Mouse (Mus musculus): ENCODE data around the gene Lman1l. TPM values are rescaled to one million over a fixed set of nuclear protein-coding genes. Genes with fewer than 3 reads are reported as not detected.

The Lman1l gene
- polyA plus RNA-seq, 2 experiments, result not detected

DNA sequence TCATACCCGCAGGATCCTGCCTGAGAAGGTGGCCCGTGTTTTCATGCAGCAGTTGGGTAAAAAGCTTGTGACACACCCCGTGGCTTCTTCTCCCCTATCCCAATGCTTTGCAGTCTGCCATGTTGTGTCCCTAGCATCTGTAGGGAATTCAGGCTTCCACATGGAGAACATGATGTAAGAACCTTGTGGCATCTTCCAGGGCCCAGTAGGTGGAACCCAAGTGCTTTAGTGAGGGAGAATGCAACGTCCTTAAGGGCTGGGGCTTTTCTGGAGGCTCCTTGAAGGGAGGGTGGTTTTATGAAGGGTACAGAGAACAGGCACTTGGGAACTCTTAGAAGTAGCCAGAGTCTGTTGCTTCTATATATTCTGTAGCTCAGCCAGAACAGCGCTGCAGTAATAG lies 29.8 kb downstream of the Lman1l start:
- Histone ChIP-seq H3K36me3 (replicated peaks; ENCODE audit: control insufficient read depth, insufficient read depth, low read depth) (no peaks in the 10 kb centered on the region), H3K27ac (no peak overlapping the region), H3K4me1 (replicated peaks; ENCODE audit: control insufficient read depth in 2 of 2, insufficient read depth in 2 of 2, low read length in 1 of 2) (peaks cover 4 to 6% of the 10 kb centered on the region in 2 experiments), H3K4me2 (ENCODE audit: low read depth) (no peak overlapping the region), H3K27me3 (ENCODE audit: control insufficient read depth, insufficient read depth, low read length) (no peaks in the 10 kb centered on the region), H3K9ac (replicated peaks) (no peak overlapping the region), H3K9me3 (ENCODE audit: control insufficient read depth, low read length) (no peaks in the 10 kb centered on the region), H3K4me3 (ENCODE audit: insufficient read depth in 1 of 2, low read depth in 2 of 2, low read length in 2 of 2) (no peak overlapping the region)
- ATAC-seq (ENCODE audit: insufficient read depth), result no peak
- TF ChIP-seq CTCF (IDR thresholded peaks at IDR 0.05; ENCODE audit: low read depth) (peak; percentile 32; the same call in 1 of the 2 replicates), EP300 (IDR thresholded peaks at IDR 0.05; ENCODE audit: low read depth) (no peak)
- 38% methylated on average over 5 of the region's 5 CpGs for WGBS (ENCODE audit: insufficient replicate concordance)
- no peak for DNase-seq (ENCODE audit: low read depth in 3 of 3, low spot score in 3 of 3)

DNA sequence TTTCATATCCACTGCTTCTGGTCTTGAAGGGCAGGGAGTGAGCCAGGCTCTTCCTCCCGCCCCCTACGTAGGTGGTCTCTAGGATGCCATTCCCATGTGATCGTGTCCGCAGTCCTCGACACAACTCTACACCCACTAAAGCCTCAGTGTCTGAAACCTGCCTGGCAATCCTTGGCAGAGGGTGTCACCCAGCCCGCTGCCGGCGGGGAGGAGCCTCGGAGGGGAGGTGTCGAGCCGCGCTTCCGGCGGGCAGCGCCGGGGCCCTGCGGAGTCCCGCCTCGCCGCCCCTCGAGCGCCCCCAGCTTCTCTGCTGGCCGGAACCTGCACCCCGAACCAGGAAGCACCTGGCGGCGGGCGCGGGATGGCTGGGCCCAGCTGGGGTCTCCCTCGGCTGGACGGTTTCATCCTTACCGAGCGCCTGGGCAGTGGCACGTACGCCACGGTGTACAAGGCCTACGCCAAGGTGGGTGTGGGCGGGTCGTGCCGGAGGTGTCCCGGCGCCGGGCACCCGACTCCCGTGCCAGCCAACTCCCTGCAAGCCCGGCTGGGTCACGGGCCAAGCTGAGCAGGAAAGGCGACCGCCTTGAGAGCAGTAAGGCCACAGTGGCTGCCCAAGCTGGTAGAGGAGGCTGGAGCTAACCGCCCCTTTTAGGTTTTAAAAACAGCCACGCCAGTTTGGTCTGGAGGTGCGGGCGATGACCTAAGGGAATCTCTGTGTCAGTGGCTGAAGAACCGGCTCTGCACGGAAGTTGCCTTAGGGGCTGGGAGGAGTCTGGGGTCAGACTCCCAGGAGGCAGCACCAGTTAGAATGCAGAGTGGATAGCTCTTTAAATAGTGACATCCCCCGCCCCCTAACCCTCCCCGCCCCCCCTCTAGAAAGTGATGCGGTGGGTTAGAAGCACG lies 31.1 kb downstream of the Lman1l start, which contains the start of gene Ulk3:
Gene Ulk3, plus strand, starts transcription at position 229 of the 903 bp plus-strand sequence.
- no peaks in the 10 kb centered on the region for H3K36me3 ChIP-seq (replicated peaks; ENCODE audit: control insufficient read depth, insufficient read depth, low read depth)

GRCm38 (mm10) chr9:57584991-57585390 lies 35.6 kb downstream of the Lman1l start:
- WGBS (ENCODE audit: insufficient replicate concordance), result 60% methylated on average over 3 of the region's 3 CpGs
- ATAC-seq (ENCODE audit: insufficient read depth), result no peak
- no peak for TF ChIP-seq CTCF (IDR thresholded peaks at IDR 0.05; ENCODE audit: low read depth)
- no peak for TF ChIP-seq EP300 (IDR thresholded peaks at IDR 0.05; ENCODE audit: low read depth)
- Histone ChIP-seq H3K4me1 (replicated peaks; ENCODE audit: control insufficient read depth in 2 of 2, insufficient read depth in 2 of 2, low read length in 1 of 2) (peaks cover 4 to 6% of the 10 kb centered on the region in 2 experiments), H3K36me3 (replicated peaks; ENCODE audit: control insufficient read depth, insufficient read depth, low read depth) (peaks cover 5% of the 10 kb centered on the region), H3K4me2 (ENCODE audit: low read depth) (no peak overlapping the region), H3K9me3 (ENCODE audit: control insufficient read depth, low read length) (no peaks in the 10 kb centered on the region), H3K27me3 (ENCODE audit: control insufficient read depth, insufficient read depth, low read length) (no peaks in the 10 kb centered on the region), H3K4me3 (ENCODE audit: insufficient read depth in 1 of 2, low read depth in 2 of 2, low read length in 2 of 2) (no peak overlapping the region), H3K27ac (no peak overlapping the region), H3K9ac (replicated peaks) (no peak overlapping the region)
- DNase-seq (ENCODE audit: low read depth in 3 of 3, low spot score in 3 of 3), result no peak

More for the DNA sequence above, 31.1 kb downstream of the Lman1l start, which contains the start of gene Ulk3:
- Histone ChIP-seq H3K27ac (no peak within 1 kb of the TSS; the same call in 1 of the 2 replicates), H3K4me1 (replicated peaks; ENCODE audit: control insufficient read depth in 2 of 2, insufficient read depth in 2 of 2, low read length in 1 of 2) (peaks cover 4 to 6% of the 10 kb centered on the region in 2 experiments), H3K4me3 (ENCODE audit: insufficient read depth in 1 of 2, low read depth in 2 of 2, low read length in 2 of 2) (peak within 1 kb of the TSS; percentile 74 to 81), H3K27me3 (ENCODE audit: control insufficient read depth, insufficient read depth, low read length) (no peaks in the 10 kb centered on the region), H3K9ac (replicated peaks) (peak within 1 kb of the TSS; percentile 76), H3K9me3 (ENCODE audit: control insufficient read depth, low read length) (no peaks in the 10 kb centered on the region), H3K4me2 (ENCODE audit: low read depth) (peak within 1 kb of the TSS; percentile 91)
- ATAC-seq (ENCODE audit: insufficient read depth) (peak; percentile 81), DNase-seq (ENCODE audit: low read depth in 3 of 3, low spot score in 3 of 3) (peak; percentile 38 to 58 (median 53))
- TF ChIP-seq CTCF (IDR thresholded peaks at IDR 0.05; ENCODE audit: low read depth), result peak; percentile 34
- no peak for TF ChIP-seq EP300 (IDR thresholded peaks at IDR 0.05; ENCODE audit: low read depth)
- WGBS (ENCODE audit: insufficient replicate concordance), result under 1% methylated on average over 58 of the region's 58 CpGs

GRCm38 (mm10) chr9:57577144-57577849 lies 43.3 kb downstream of the Lman1l start:
- TF ChIP-seq CTCF (IDR thresholded peaks at IDR 0.05; ENCODE audit: low read depth) (no peak), EP300 (IDR thresholded peaks at IDR 0.05; ENCODE audit: low read depth) (peak; percentile 57)
- Histone ChIP-seq H3K4me3 (ENCODE audit: insufficient read depth in 1 of 2, low read depth in 2 of 2, low read length in 2 of 2) (no peak overlapping the region), H3K4me2 (ENCODE audit: low read depth) (peak overlapping the region; percentile 35), H3K27me3 (ENCODE audit: control insufficient read depth, insufficient read depth, low read length) (no peaks in the 10 kb centered on the region), H3K9ac (replicated peaks) (peak overlapping the region; percentile 36), H3K4me1 (replicated peaks; ENCODE audit: control insufficient read depth in 2 of 2, insufficient read depth in 2 of 2, low read length in 1 of 2) (peaks cover 10 to 15% of the 10 kb centered on the region in 2 experiments), H3K27ac (peak overlapping the region; percentile 45), H3K36me3 (replicated peaks; ENCODE audit: control insufficient read depth, insufficient read depth, low read depth) (peaks cover 5% of the 10 kb centered on the region), H3K9me3 (ENCODE audit: control insufficient read depth, low read length) (no peaks in the 10 kb centered on the region)
- ATAC-seq (ENCODE audit: insufficient read depth), result peak; percentile 86
- peak in 1 of 3 experiments; percentile 49 for DNase-seq (ENCODE audit: low read depth in 3 of 3, low spot score in 3 of 3)
- 20% methylated on average over 6 of the region's 6 CpGs for WGBS (ENCODE audit: insufficient replicate concordance)
